Mouse (Mus musculus) liver, postnatal 0 days (tissue): ENCODE results near the gene Zmat3.

Experiments used
- CTCF ChIP-seq: sonication (generic); IDR thresholded peaks from 2 replicates; pipeline ENCODE4 v1.5.1; 2016; ENCODE audit warnings: antibody characterized with exemption, low read depth
- EP300 ChIP-seq: IDR thresholded peaks from 2 replicates; pipeline ENCODE4 v1.6.1; 2016; ENCODE audit warnings: antibody characterized with exemption, low read depth, mild to moderate bottlenecking

GRCm38 (mm10) chr3:32343371-32343770 is 22.4 kb downstream of the Zmat3 start:
- TF ChIP-seq CTCF: no peak
- no peak for TF ChIP-seq EP300
